Mouse (Mus musculus) ES-E14 (cell line): ENCODE results near the gene Nmrk2.

Experiments
- CHD2 ChIP-seq: IDR thresholded peaks from 2 replicates; pipeline ENCODE4 v1.6.1; 2014; ENCODE audit warnings: mild to moderate bottlenecking, low read depth, low read length, inconsistent platforms
- ZC3H11A ChIP-seq: IDR thresholded peaks from 2 replicates; pipeline ENCODE4 v1.6.1; 2012; ENCODE audit warnings: low read depth, mild to moderate bottlenecking, inconsistent platforms, low read length, borderline replicate concordance
- ZNF384 ChIP-seq: IDR thresholded peaks from 2 replicates; pipeline ENCODE4 v1.6.1; 2012; ENCODE audit warnings: low read depth, low read length, inconsistent platforms

GRCm38 (mm10) chr10:81249442-81249841 is 47.6 kb upstream of the Nmrk2 start:
- no peak for TF ChIP-seq CHD2
- no peak for TF ChIP-seq ZC3H11A
- TF ChIP-seq ZNF384: no peak
